Mouse (Mus musculus) thymus, adult 18-20 months (tissue): ENCODE results near the gene Sass6.
"Not testable (repeated sequence)": the region's sequence is repeated elsewhere in the genome, so short reads cannot be mapped to it uniquely, and the experiment has no call there.

ENCODE experiments used
- DNase-seq, 2 experiments: peaks; one replicate each; pipeline ENCODE4 v3.0.0; 2022; ENCODE audit warnings: mixed read lengths in 2 of 2

Gene Sass6

GRCm38 (mm10) chr3:116634091-116634490 lies 39.3 kb downstream of the Sass6 start:
- DNase-seq, result no peak

- no peak for DNase-seq
These were observed 40.1 kb downstream of the Sass6 start for GRCm38 (mm10) chr3:116634853-116635252.

- DNase-seq, result no peak
These were observed 41.0 kb downstream of the Sass6 start for GRCm38 (mm10) chr3:116635799-116636198.

- DNase-seq, result no peak
These were observed 43.1 kb downstream of the Sass6 start for GRCm38 (mm10) chr3:116637693-116638476.

GRCm38 (mm10) chr3:116638572-116638971 lies 43.8 kb downstream of the Sass6 start:
- DNase-seq, result no peak

- no peak for DNase-seq
These were observed 45.2 kb downstream of the Sass6 start for GRCm38 (mm10) chr3:116640024-116640423.

GRCm38 (mm10) chr3:116641811-116642371 lies 47.1 kb downstream of the Sass6 start:
- DNase-seq, result no peak

GRCm38 (mm10) chr3:116642373-116642772 lies 47.6 kb downstream of the Sass6 start:
- DNase-seq, result no peak

GRCm38 (mm10) chr3:116646387-116646786 lies 51.6 kb downstream of the Sass6 start:
- DNase-seq, result no peak

- no peak for DNase-seq
These were observed 54.0 kb downstream of the Sass6 start for GRCm38 (mm10) chr3:116648805-116649204.

GRCm38 (mm10) chr3:116650698-116651097 lies 55.9 kb downstream of the Sass6 start:
- no peak for DNase-seq

GRCm38 (mm10) chr3:116652033-116652446 lies 57.3 kb downstream of the Sass6 start:
- DNase-seq, result no peak

GRCm38 (mm10) chr3:116653278-116653945 lies 58.6 kb downstream of the Sass6 start:
- DNase-seq, result no peak

GRCm38 (mm10) chr3:116654051-116654450 lies 59.3 kb downstream of the Sass6 start:
- DNase-seq, result not testable (repeated sequence)

- DNase-seq, result no peak
These were observed 61.6 kb downstream of the Sass6 start for GRCm38 (mm10) chr3:116656184-116656965.

GRCm38 (mm10) chr3:116658928-116659565 lies 64.3 kb downstream of the Sass6 start:
- no peak for DNase-seq

- DNase-seq, result no peak
These were observed 65.2 kb downstream of the Sass6 start for GRCm38 (mm10) chr3:116659856-116660430.

GRCm38 (mm10) chr3:116661288-116661869 lies 66.6 kb downstream of the Sass6 start:
- no peak for DNase-seq

- peak; percentile 22 to 32 for DNase-seq
These were observed 67.2 kb downstream of the Sass6 start for GRCm38 (mm10) chr3:116661870-116662414.

GRCm38 (mm10) chr3:116662463-116662863 lies 67.7 kb downstream of the Sass6 start, which contains the start of gene Mfsd14a:
Gene Mfsd14a, minus strand, starts transcription at chr3:116662677.
- DNase-seq, result peak; percentile 97

- not testable (repeated sequence) for DNase-seq
These were observed 69.5 kb downstream of the Sass6 start for GRCm38 (mm10) chr3:116664281-116664680.
